Mouse (Mus musculus) bone marrow macrophage, adult 2 months (primary cell): ENCODE data around the gene Pck1.

Experiments
- CTCF ChIP-seq: IDR thresholded peaks from 2 replicates; pipeline ENCODE4 v1.5.1; 2012; ENCODE audit warnings: low read depth, mild to moderate bottlenecking, low read length, moderate library complexity
- POLR2A ChIP-seq: IDR thresholded peaks from 2 replicates; pipeline ENCODE4 v1.6.1; 2012; ENCODE audit warnings: mild to moderate bottlenecking, low read depth, low read length, borderline replicate concordance

- TF ChIP-seq CTCF (no peak), POLR2A (no peak)
Measured at GRCm38 (mm10) chr2:173119023-173119944, 33.6 kb upstream of the Pck1 start, which contains the start of gene Ctcfl.
